Mouse (Mus musculus) hindbrain, embryonic 11.5 days (tissue): ENCODE data around the gene Asb11. TPM values are rescaled to one million over a fixed set of nuclear protein-coding genes. Genes with fewer than 3 reads are reported as not detected.

Experiments used
- ATAC-seq: fragments of 200-750 bp; cut with Nextera tagmentation; 2 replicates; pipeline ENCODE4 v1.8.0; 2017; ENCODE audit warnings: mild to moderate bottlenecking, moderate TSS enrichment, moderate library complexity; ENCODE audit not compliant: low FRiP score
- DNase-seq: peaks from one replicate; pipeline ENCODE4 v3.0.0-alpha.2; 2015; ENCODE audit warnings: low spot score
- H3K27ac ChIP-seq: fragments of 300-500 bp; sonication (generic); 2 replicates; pipeline ENCODE4 v1.5.1; 2014; ENCODE audit warnings: mild to moderate bottlenecking, low read depth, low read length
- H3K27me3 ChIP-seq: fragments of 300-500 bp; sonication (generic); 2 replicates; pipeline ENCODE4 v1.6.1; 2014; ENCODE audit warnings: mild to moderate bottlenecking, low read length, moderate library complexity, mixed read lengths; ENCODE audit not compliant: control insufficient read depth, insufficient read depth
- H3K36me3 ChIP-seq: fragments of 300-500 bp; sonication (generic); 2 replicates; pipeline ENCODE4 v1.6.1; 2014; ENCODE audit warnings: mild to moderate bottlenecking, low read length, moderate library complexity, mixed read lengths; ENCODE audit not compliant: control insufficient read depth, insufficient read depth
- H3K4me1 ChIP-seq: fragments of 300-500 bp; sonication (generic); replicated peaks from 2 replicates; pipeline ENCODE4 v1.6.1; 2014; ENCODE audit warnings: low read length, mixed read lengths; ENCODE audit not compliant: control insufficient read depth, insufficient read depth
- H3K4me2 ChIP-seq: fragments of 300-500 bp; sonication (generic); replicated peaks from 2 replicates; pipeline ENCODE4 v1.6.1; 2014; ENCODE audit warnings: mild to moderate bottlenecking, low read depth, low read length
- H3K4me3 ChIP-seq: fragments of 300-500 bp; sonication (generic); 2 replicates; pipeline ENCODE4 v1.5.1; 2014; ENCODE audit warnings: low read depth, low read length
- H3K9ac ChIP-seq: fragments of 300-500 bp; sonication (generic); 2 replicates; pipeline ENCODE4 v1.6.1; 2014; ENCODE audit warnings: low read depth, low read length
- H3K9me3 ChIP-seq: fragments of 300-500 bp; sonication (generic); 2 replicates; pipeline ENCODE4 v1.6.1; 2016; ENCODE audit warnings: low read length; ENCODE audit not compliant: control insufficient read depth
- WGBS: fragments of 180-500 bp; shearing (Covaris S2); extraction: QIAGEN DNeasy Blood & Tissue Kit; methylation state at CpG from one replicate; pipeline ENCODE4 v1.1.7; 2014; 5-methylcytosine and 5-hydroxymethylcytosine counted together
- polyA plus RNA-seq: library from polyadenylated mRNA; unstranded; fragments of >200 nt; fragmentation: Nextera tagmentation; extraction: Ambion mirVana; gene quantifications from 2 replicates; pipeline ENCODE4 v1.2.1, GENCODE M21; 2014

Asb11 gene
- polyA plus RNA-seq, 1 experiment from 2014 or later, result not detected

DNA sequence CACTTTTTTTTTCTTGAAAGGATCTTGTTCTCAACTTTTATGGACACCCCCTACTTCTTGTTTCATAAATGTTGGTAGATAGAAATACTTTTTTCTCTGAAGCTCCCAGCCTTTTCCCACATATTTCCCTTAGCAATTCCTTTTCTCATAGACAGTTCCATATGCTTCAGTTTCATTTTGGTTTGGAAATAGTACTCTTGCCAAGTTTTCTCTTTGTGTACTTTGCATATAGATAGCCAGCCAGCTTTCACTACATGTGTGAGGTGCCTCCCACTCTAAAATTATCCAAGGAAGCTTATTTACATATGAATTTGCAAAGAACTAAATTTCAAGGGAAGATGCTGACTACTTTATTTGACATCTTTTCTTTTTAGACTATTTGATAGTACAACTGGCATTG, 18.8 kb upstream of the Asb11 start:
- no peak for ATAC-seq
- Histone ChIP-seq H3K4me2 (no peak overlapping the region), H3K9me3 (no peaks in the 10 kb centered on the region)

DNA sequence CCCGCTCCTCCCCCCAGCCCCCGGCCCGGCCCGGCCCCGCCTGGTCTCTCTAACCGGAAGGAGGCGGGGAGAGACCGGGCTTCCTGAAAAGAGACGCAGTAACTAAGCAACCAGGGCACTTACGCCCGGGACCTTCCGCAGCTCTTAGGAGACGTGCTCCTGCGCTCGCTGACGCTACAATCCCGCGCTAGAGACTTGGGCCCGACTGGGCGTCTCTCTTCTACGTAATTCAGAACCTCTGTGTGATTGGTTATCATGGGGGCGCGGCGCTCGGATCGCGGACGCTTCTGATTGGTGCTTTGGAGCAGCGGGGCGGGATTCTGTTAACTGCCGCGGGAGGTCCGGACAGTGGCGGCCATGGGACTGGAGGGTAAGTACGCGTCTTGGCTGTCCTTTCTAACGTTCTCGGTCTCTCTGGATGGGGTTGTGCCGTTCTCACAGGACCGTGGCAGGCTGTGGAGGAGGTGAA, 17.3 kb upstream of the Asb11 start, which contains the start of gene Piga:
TSS of gene Piga (plus strand) at position 317 of the 469 bp plus-strand sequence.
- no peaks in the 10 kb centered on the region for H3K27me3 ChIP-seq

More for the DNA sequence above, 18.8 kb upstream of the Asb11 start:
- Histone ChIP-seq H3K27me3 (no peaks in the 10 kb centered on the region), H3K4me1 (no peaks in the 10 kb centered on the region), H3K9ac (no peak overlapping the region), H3K27ac (no peak overlapping the region), H3K36me3 (no peaks in the 10 kb centered on the region), H3K4me3 (no peak overlapping the region)
- DNase-seq, result no peak

GRCm38 (mm10) chrX:164419955-164420354, 16.8 kb upstream of the Asb11 start:
- Histone ChIP-seq H3K27ac (peak overlapping the region; percentile 17; the same call in 1 of the 2 replicates), H3K4me3 (peak overlapping the region; percentile 53)
- ATAC-seq, result no peak

More for the DNA sequence above, 17.3 kb upstream of the Asb11 start, which contains the start of gene Piga:
- Histone ChIP-seq H3K27ac (peak within 1 kb of the TSS; percentile 17; the same call in 1 of the 2 replicates), H3K36me3 (no peaks in the 10 kb centered on the region), H3K4me1 (no peaks in the 10 kb centered on the region), H3K4me3 (peak within 1 kb of the TSS; percentile 53), H3K4me2 (peak within 1 kb of the TSS; percentile 37), H3K9me3 (no peaks in the 10 kb centered on the region), H3K9ac (peak within 1 kb of the TSS; percentile 60)
- WGBS, result 17% methylated on average over 31 of the region's 40 CpGs
- DNase-seq (peak; percentile 86), ATAC-seq (peak; percentile 100)

DNA sequence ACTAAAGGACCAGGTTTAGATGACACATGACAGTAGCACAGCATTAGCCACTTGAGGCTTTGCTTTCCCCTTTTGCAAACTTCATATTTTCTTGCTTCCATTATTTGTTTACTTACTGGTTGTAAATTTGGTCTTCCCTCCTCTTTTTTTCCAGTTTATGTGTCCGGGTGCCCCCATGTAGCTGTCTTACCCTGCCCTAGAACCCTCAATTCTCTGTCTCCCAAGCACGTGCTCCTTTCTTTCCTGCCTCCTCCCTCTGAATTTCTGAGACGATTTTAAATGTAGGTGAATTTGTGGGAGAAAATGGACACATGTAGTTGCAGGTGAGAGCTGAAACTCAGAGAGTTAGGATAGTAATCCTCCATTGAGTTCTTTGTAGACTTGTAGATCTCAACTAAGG, 16.3 kb upstream of the Asb11 start:
- Histone ChIP-seq H3K4me3 (peak overlapping the region; percentile 53), H3K9ac (peak overlapping the region; percentile 60), H3K4me2 (peak overlapping the region; percentile 29), H3K36me3 (no peaks in the 10 kb centered on the region), H3K27ac (no peak overlapping the region), H3K9me3 (no peaks in the 10 kb centered on the region), H3K4me1 (no peaks in the 10 kb centered on the region), H3K27me3 (no peaks in the 10 kb centered on the region)
- WGBS, result 59% methylated on average over 3 of the region's 3 CpGs
- no peak for DNase-seq
- no peak for ATAC-seq

More at GRCm38 (mm10) chrX:164419955-164420354, 16.8 kb upstream of the Asb11 start:
- Histone ChIP-seq H3K4me1 (no peaks in the 10 kb centered on the region), H3K9me3 (no peaks in the 10 kb centered on the region), H3K27me3 (no peaks in the 10 kb centered on the region), H3K4me2 (peak overlapping the region; percentile 37), H3K9ac (peak overlapping the region; percentile 60), H3K36me3 (no peaks in the 10 kb centered on the region)
- DNase-seq, result no peak
- WGBS, result 19% methylated on average over 12 of the region's 13 CpGs

- DNase-seq (no peak), ATAC-seq (no peak)
- H3K9ac ChIP-seq, result no peak overlapping the region
- H3K4me3 ChIP-seq, result no peak overlapping the region
- no peaks in the 10 kb centered on the region for H3K36me3 ChIP-seq
- WGBS, result 87% methylated on average over 1 of the region's 1 CpGs
- H3K4me2 ChIP-seq, result no peak overlapping the region
- no peak overlapping the region for H3K27ac ChIP-seq
- H3K27me3 ChIP-seq, result no peaks in the 10 kb centered on the region
- H3K9me3 ChIP-seq, result no peaks in the 10 kb centered on the region
- no peaks in the 10 kb centered on the region for H3K4me1 ChIP-seq
Observed at GRCm38 (mm10) chrX:164424821-164425220, 12.0 kb upstream of the Asb11 start.

DNA sequence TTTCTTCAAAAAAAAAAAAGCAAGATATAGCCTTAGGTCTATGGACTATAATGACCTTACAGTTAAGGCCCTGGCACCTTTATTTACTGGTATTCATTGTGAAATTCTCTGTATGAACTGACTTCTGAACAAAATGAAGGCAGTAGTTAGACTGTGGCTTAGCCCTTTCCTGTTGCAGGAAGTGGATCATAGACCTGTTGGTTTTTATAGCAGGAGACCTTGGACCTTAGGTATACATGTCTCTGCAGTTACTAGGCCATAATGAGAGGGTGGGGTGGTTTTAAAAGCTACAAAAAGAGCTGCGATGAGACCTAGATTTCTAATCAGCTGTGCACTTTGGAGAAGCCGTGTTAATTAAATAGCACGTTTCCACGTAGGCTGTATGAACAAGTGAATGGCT, 9.5 kb upstream of the Asb11 start:
- Histone ChIP-seq H3K4me3 (no peak overlapping the region), H3K9ac (no peak overlapping the region), H3K4me2 (no peak overlapping the region), H3K27ac (no peak overlapping the region), H3K9me3 (no peaks in the 10 kb centered on the region), H3K4me1 (no peaks in the 10 kb centered on the region), H3K27me3 (no peaks in the 10 kb centered on the region), H3K36me3 (no peaks in the 10 kb centered on the region)
- WGBS, result 96% methylated on average over 4 of the region's 4 CpGs
- DNase-seq, result no peak
- no peak for ATAC-seq

DNA sequence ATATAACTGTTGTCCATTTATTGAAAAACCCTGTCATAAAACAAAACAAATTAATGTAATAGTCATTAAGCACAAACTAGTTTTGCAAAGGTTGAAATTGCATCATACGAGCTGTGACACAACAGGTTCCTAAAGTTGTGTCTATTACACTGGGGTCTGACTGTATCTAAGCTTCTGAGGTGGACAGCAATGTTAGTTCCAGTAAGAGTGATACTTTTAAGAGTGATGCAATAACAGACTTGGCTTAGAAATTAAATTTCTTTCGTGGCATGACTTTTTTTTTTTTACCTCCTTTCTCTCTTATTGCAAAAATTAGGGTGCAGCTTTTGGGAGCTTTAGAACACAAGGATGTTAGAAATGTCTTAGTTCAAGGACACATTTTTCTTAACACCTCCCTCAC, 8.6 kb upstream of the Asb11 start:
- Histone ChIP-seq H3K4me3 (no peak overlapping the region), H3K27ac (no peak overlapping the region), H3K4me1 (no peaks in the 10 kb centered on the region), H3K9me3 (no peaks in the 10 kb centered on the region), H3K4me2 (no peak overlapping the region), H3K9ac (no peak overlapping the region), H3K27me3 (no peaks in the 10 kb centered on the region), H3K36me3 (no peaks in the 10 kb centered on the region)
- no peak for ATAC-seq
- WGBS, result 89% methylated on average over 2 of the region's 2 CpGs
- DNase-seq, result no peak

GRCm38 (mm10) chrX:164430621-164431020, 6.2 kb upstream of the Asb11 start:
- H3K4me2 ChIP-seq, result no peak overlapping the region
- DNase-seq (no peak), ATAC-seq (no peak)
- H3K4me1 ChIP-seq, result no peaks in the 10 kb centered on the region
- H3K27ac ChIP-seq, result no peak overlapping the region
- H3K9ac ChIP-seq, result no peak overlapping the region
- no peaks in the 10 kb centered on the region for H3K9me3 ChIP-seq
- H3K4me3 ChIP-seq, result no peak overlapping the region
- no peaks in the 10 kb centered on the region for H3K36me3 ChIP-seq
- 89% methylated on average over 6 of the region's 6 CpGs for WGBS
- no peaks in the 10 kb centered on the region for H3K27me3 ChIP-seq

DNA sequence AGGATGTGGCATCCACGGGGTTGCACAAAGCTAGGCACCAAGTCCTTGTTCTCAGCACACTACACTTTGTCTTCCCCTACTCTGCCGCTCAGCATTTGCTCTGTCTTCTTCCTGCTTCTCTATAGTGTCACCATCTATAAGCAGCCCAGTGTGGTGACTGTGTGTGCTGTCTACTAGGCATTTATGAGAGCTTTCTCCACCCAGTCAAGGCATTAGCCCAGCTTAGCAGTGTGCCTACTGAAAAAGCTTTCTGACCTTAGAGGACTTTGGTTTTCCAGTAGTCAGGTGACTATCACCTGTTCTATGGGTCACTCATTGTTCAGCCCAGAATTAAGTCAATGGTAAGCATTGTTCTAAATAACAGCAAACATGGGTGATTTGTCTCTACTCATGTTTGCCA, 5.7 kb upstream of the Asb11 start:
- no peaks in the 10 kb centered on the region for H3K36me3 ChIP-seq
- ATAC-seq (no peak), DNase-seq (no peak)
- WGBS, result 93% methylated on average over 2 of the region's 2 CpGs
- H3K9ac ChIP-seq, result no peak overlapping the region
- no peak overlapping the region for H3K4me3 ChIP-seq
- H3K27me3 ChIP-seq, result no peaks in the 10 kb centered on the region
- H3K4me1 ChIP-seq, result no peaks in the 10 kb centered on the region
- H3K4me2 ChIP-seq, result no peak overlapping the region
- no peaks in the 10 kb centered on the region for H3K9me3 ChIP-seq
- H3K27ac ChIP-seq, result no peak overlapping the region
